Mouse (Mus musculus) intestine, embryonic 16.5 days (tissue): ENCODE measurements at regions not wholly inside any gene's neighbourhood (a gene's known extent, or its start where the extent isn't known, plus 50 kb on each side); places are given as distances from the start of the nearest gene placed in this dataset.

Experiments
- ATAC-seq: fragments of 200-750 bp; cut with Nextera tagmentation; 2 replicates; pipeline ENCODE4 v1.8.0; 2017; ENCODE audit warnings: moderate TSS enrichment, moderate library complexity
- H3K27ac ChIP-seq: fragments of 300-500 bp; sonication (generic); 2 replicates; pipeline ENCODE4 v1.5.1; 2014; ENCODE audit warnings: mild to moderate bottlenecking, low read length
- H3K27me3 ChIP-seq: fragments of 300-500 bp; sonication (generic); replicated peaks from 2 replicates; pipeline ENCODE4 v1.6.1; 2014; ENCODE audit warnings: low read length, control low read depth, mixed read lengths; ENCODE audit not compliant: control insufficient read depth, insufficient read depth
- H3K36me3 ChIP-seq: fragments of 300-500 bp; sonication (generic); 2 replicates; pipeline ENCODE4 v1.6.1; 2014; ENCODE audit warnings: low read length, control low read depth; ENCODE audit not compliant: control insufficient read depth, insufficient read depth
- H3K4me1 ChIP-seq: fragments of 300-500 bp; sonication (generic); 2 replicates; pipeline ENCODE4 v1.6.1; 2014; ENCODE audit warnings: low read length, control low read depth, mixed read lengths; ENCODE audit not compliant: control insufficient read depth, insufficient read depth
- H3K4me2 ChIP-seq: fragments of 300-500 bp; sonication (generic); 2 replicates; pipeline ENCODE4 v1.6.1; 2014; ENCODE audit warnings: low read depth, low read length, control low read depth
- H3K4me3 ChIP-seq: fragments of 300-500 bp; sonication (generic); 2 replicates; pipeline ENCODE4 v1.5.1; 2014; ENCODE audit warnings: mild to moderate bottlenecking, low read length
- H3K9ac ChIP-seq: fragments of 300-500 bp; sonication (generic); 2 replicates; pipeline ENCODE4 v1.6.1; 2014; ENCODE audit warnings: low read depth, low read length
- H3K9me3 ChIP-seq: fragments of 300-500 bp; sonication (generic); 2 replicates; pipeline ENCODE4 v1.6.1; 2016; ENCODE audit warnings: low read length, control low read depth; ENCODE audit not compliant: control insufficient read depth
- WGBS: fragments of 180-500 bp; shearing (Covaris S2); extraction: QIAGEN DNeasy Blood & Tissue Kit; methylation state at CpG from one replicate; pipeline ENCODE4 v1.1.7; 2014; 5-methylcytosine and 5-hydroxymethylcytosine counted together

DNA sequence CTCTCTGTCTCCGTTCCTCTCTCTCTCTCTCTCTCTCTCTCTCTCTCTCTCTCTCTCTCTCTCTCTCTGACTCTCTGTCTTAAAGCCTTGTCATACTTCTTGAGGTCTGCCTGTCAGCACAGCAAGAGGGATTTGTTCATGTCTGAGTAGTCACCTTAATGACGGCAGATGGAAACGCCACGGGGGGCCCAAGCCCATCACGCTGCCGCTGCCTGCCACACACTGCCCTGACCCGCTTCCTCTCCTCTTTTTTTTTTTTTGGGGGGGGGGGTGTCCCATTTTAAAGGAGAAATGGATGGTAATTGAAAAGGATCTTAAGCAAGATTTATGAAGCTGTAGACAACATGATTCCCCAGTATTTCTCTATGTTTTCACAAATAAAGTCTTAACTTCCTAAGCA, 191.8 kb upstream of the Dnajc24 start:
- Histone ChIP-seq H3K9me3 (no peaks in the 10 kb centered on the region; the same call in 1 of the 2 replicates), H3K9ac (no peak overlapping the region), H3K27ac (no peak overlapping the region), H3K4me2 (no peak overlapping the region), H3K4me3 (no peak overlapping the region), H3K27me3 (no peaks in the 10 kb centered on the region), H3K4me1 (no peaks in the 10 kb centered on the region), H3K36me3 (no peaks in the 10 kb centered on the region)
- no peak for ATAC-seq
- WGBS = 32% methylated on average over 7 of the region's 7 CpGs

DNA sequence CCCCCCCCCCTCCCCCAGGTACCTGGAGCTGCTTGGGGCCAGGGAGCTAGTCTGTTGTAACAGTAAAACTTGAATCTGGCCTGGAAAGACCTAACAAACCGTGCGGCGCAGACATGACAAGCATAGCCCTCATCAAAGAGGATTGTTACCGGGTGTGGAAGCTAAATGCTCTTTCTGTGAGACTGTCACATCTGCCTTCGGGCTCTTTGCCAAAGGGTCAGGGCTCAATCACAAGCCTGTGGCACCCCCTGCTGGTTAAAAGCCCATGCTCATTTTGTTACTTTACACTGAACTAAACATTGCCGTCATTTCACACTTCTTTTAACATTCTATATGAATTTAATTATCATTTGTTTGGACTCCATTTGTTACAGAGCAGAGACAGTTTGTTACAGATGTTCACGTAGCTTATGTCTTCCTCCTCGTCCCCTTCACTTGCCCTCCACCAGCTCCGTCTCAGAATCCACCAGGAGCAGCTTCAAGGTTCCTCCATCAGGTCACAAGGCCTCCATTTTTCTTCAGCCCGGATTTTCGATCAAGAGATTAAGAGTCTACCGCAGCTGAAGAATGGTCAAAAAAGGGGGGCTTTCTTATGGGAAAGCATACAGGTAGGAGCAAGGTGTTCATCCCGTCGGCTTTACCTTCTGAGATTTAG, 191.1 kb upstream of the Dnajc24 start:
- ATAC-seq = peak; percentile 74
- 11% methylated on average over 14 of the region's 14 CpGs for WGBS

GRCm38 (mm10) chr2:106193889-106194347, 190.6 kb upstream of the Dnajc24 start:
- Histone ChIP-seq H3K36me3 (no peaks in the 10 kb centered on the region), H3K27ac (no peak overlapping the region), H3K4me2 (peak overlapping the region; percentile 59), H3K27me3 (no peaks in the 10 kb centered on the region), H3K9me3 (no peaks in the 10 kb centered on the region), H3K4me1 (no peaks in the 10 kb centered on the region), H3K9ac (peak overlapping the region; percentile 32; the same call in 1 of the 2 replicates), H3K4me3 (peak overlapping the region; percentile 28)
- 2% methylated on average over 9 of the region's 9 CpGs for WGBS
- ATAC-seq = peak; percentile 46

More for the DNA sequence above, 191.1 kb upstream of the Dnajc24 start:
- H3K4me3 ChIP-seq = peak overlapping the region; percentile 28
- peak overlapping the region; percentile 59 for H3K4me2 ChIP-seq
- no peaks in the 10 kb centered on the region for H3K36me3 ChIP-seq
- H3K9me3 ChIP-seq = no peaks in the 10 kb centered on the region
- H3K9ac ChIP-seq = peak overlapping the region; percentile 32; the same call in 1 of the 2 replicates
- H3K27me3 ChIP-seq = no peaks in the 10 kb centered on the region
- H3K27ac ChIP-seq = no peak overlapping the region
- no peaks in the 10 kb centered on the region for H3K4me1 ChIP-seq

- Histone ChIP-seq H3K9me3 (no peaks in the 10 kb centered on the region), H3K27ac (no peak overlapping the region), H3K27me3 (no peaks in the 10 kb centered on the region), H3K4me1 (no peaks in the 10 kb centered on the region), H3K4me2 (no peak overlapping the region), H3K4me3 (no peak overlapping the region), H3K9ac (no peak overlapping the region), H3K36me3 (no peaks in the 10 kb centered on the region)
- WGBS = 41% methylated on average over 11 of the region's 11 CpGs
- no peak for ATAC-seq
These were observed 187.4 kb upstream of the Dnajc24 start for GRCm38 (mm10) chr2:106190579-106191322.

DNA sequence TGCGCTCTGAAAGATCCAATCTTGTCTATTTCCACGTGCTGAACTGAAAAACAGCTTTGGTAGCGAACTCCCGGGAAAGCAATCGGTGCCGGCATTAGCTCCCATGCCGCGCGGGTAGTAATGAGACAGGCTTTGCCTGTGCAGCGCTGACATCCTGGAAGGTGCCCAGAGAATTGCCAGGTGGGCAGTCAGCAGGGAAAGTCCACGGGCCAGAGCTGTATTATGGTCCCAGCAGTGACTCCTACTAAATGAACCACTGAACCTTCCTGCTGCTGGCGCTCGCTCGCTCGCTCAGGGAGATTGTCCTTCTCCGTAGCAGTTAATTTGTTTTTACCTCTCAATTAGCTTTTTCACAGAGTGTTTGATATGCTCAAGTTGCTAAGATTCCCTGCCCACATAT, 180.3 kb upstream of the Dnajc24 start:
- H3K36me3 ChIP-seq = no peaks in the 10 kb centered on the region
- no peak for ATAC-seq
- 73% methylated on average over 16 of the region's 16 CpGs for WGBS

DNA sequence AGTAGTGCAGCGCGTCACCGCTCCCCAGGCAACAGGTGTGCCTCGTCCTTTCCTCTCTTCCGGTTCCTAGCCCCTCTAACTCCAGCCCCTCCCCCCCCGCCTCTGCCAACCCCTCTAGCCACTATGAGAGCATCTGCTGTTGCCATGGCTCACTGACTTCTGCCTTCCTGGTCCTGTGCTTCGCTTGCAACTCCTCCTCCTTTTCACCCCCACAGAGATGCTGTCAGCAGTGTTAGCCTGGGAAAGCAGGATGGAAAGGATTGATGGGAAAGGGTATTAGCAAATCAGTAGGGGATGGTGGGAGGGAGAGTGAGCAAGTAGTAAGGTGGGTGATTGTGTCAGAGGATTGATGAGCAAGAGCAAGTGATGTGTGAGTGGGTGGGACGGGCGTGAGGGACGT, 178.7 kb upstream of the Dnajc24 start:
- 9% methylated on average over 9 of the region's 10 CpGs for WGBS
- Histone ChIP-seq H3K4me2 (no peak overlapping the region), H3K36me3 (no peaks in the 10 kb centered on the region), H3K27me3 (no peaks in the 10 kb centered on the region), H3K27ac (no peak overlapping the region), H3K4me3 (no peak overlapping the region), H3K9me3 (no peaks in the 10 kb centered on the region), H3K9ac (no peak overlapping the region), H3K4me1 (no peaks in the 10 kb centered on the region)
- ATAC-seq = no peak

More for the DNA sequence above, 180.3 kb upstream of the Dnajc24 start:
- Histone ChIP-seq H3K4me1 (no peaks in the 10 kb centered on the region), H3K4me3 (no peak overlapping the region), H3K27me3 (no peaks in the 10 kb centered on the region), H3K9ac (no peak overlapping the region), H3K4me2 (no peak overlapping the region), H3K27ac (no peak overlapping the region), H3K9me3 (no peaks in the 10 kb centered on the region)

DNA sequence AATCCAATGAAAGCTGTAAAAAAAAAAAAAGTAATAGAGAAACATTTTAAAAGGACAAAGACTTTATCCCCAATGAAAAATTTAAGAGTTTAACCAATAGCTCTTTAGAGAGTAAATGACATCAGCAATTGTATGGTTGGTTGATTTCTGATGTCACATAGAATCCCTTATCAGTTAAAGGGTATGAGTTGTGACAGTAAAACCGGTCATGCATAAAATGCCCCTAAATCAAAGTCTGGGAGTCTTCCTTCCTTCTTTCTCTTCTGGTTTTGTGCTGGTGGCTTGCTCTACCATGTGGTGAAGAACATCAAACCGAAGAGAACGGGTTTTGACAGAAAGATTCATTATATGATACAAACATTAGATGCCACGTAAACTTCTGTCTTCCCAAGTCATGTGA, 159.3 kb upstream of the Dnajc24 start:
- 73% methylated on average over 4 of the region's 4 CpGs for WGBS
- H3K36me3 ChIP-seq = no peaks in the 10 kb centered on the region
- no peak overlapping the region for H3K27ac ChIP-seq
- H3K9ac ChIP-seq = no peak overlapping the region
- H3K4me3 ChIP-seq = no peak overlapping the region
- H3K9me3 ChIP-seq = no peaks in the 10 kb centered on the region
- H3K4me1 ChIP-seq = no peaks in the 10 kb centered on the region
- no peak overlapping the region for H3K4me2 ChIP-seq
- ATAC-seq = no peak
- H3K27me3 ChIP-seq = no peaks in the 10 kb centered on the region

- H3K4me1 ChIP-seq = no peaks in the 10 kb centered on the region
- no peak for ATAC-seq
- no peak overlapping the region for H3K27ac ChIP-seq
- no peak overlapping the region for H3K4me3 ChIP-seq
- no peak overlapping the region for H3K9ac ChIP-seq
- H3K36me3 ChIP-seq = no peaks in the 10 kb centered on the region
- H3K27me3 ChIP-seq = no peaks in the 10 kb centered on the region
- no peak overlapping the region for H3K4me2 ChIP-seq
- WGBS = 82% methylated on average over 5 of the region's 5 CpGs
- no peaks in the 10 kb centered on the region for H3K9me3 ChIP-seq
These were observed 158.5 kb upstream of the Dnajc24 start for GRCm38 (mm10) chr2:106161877-106162276.

DNA sequence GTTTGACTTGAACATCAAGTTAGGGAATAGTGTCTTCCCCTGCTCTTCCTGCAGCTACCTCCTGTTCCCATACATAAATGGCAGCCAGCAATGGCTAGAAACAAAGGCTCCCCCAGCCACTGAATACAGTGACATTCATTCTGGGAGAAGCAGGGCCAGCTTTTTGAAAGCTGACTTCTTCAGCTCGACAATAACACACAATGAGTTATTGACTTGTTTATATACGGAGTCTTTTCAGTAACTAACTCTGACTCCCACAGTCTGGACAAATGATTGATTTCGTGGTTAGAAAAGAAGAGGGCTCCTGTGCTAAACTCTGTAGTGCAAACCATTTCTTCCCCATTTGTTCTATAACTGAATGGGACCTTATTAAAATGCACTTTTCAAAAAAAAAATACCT, 146.4 kb upstream of the Dnajc24 start:
- no peaks in the 10 kb centered on the region for H3K27me3 ChIP-seq
- no peaks in the 10 kb centered on the region for H3K9me3 ChIP-seq
- no peak for ATAC-seq
- no peaks in the 10 kb centered on the region for H3K36me3 ChIP-seq
- no peak overlapping the region for H3K9ac ChIP-seq
- H3K4me2 ChIP-seq = no peak overlapping the region
- H3K4me1 ChIP-seq = no peaks in the 10 kb centered on the region
- H3K27ac ChIP-seq = no peak overlapping the region
- WGBS = 42% methylated on average over 3 of the region's 3 CpGs
- H3K4me3 ChIP-seq = no peak overlapping the region
